Mouse (Mus musculus) lung, postnatal 0 days (tissue): ENCODE results near the gene Hykk. TPM values are rescaled to one million over a fixed set of nuclear protein-coding genes. Genes with fewer than 3 reads are reported as not detected.
"Not testable (repeated sequence)": the region's sequence is repeated elsewhere in the genome, so short reads cannot be mapped to it uniquely, and the experiment has no call there.

ENCODE experiments used
- ATAC-seq: fragments of 200-750 bp; cut with Nextera tagmentation; 2 replicates; pipeline ENCODE4 v1.8.0; 2017; ENCODE audit warnings: moderate library complexity
- DNase-seq: peaks from one replicate; pipeline ENCODE4 v3.0.0-alpha.2; 2016; ENCODE audit warnings: low spot score
- H3K27ac ChIP-seq: fragments of 300-500 bp; sonication (generic); 2 replicates; pipeline ENCODE4 v1.5.1; 2014; ENCODE audit warnings: antibody characterized with exemption, mild to moderate bottlenecking, low read length, mixed read lengths
- H3K27me3 ChIP-seq: fragments of 300-500 bp; sonication (generic); replicated peaks from 2 replicates; pipeline ENCODE4 v1.6.1; 2014; ENCODE audit warnings: low read length, mixed read lengths; ENCODE audit not compliant: insufficient read depth
- H3K36me3 ChIP-seq: fragments of 300-500 bp; sonication (generic); 2 replicates; pipeline ENCODE4 v1.6.1; 2014; ENCODE audit warnings: low read length, mixed read lengths; ENCODE audit not compliant: insufficient read depth
- H3K4me1 ChIP-seq: fragments of 300-500 bp; sonication (generic); 2 replicates; pipeline ENCODE4 v1.6.1; 2014; ENCODE audit warnings: antibody characterized with exemption, low read depth, low read length, mixed read lengths; ENCODE audit not compliant: insufficient read depth
- H3K4me2 ChIP-seq: fragments of 300-500 bp; sonication (generic); replicated peaks from 2 replicates; pipeline ENCODE4 v1.6.1; 2014; ENCODE audit warnings: low read depth, mild to moderate bottlenecking, low read length, moderate library complexity, mixed read lengths
- H3K4me3 ChIP-seq: fragments of 300-500 bp; sonication (generic); 2 replicates; pipeline ENCODE4 v1.5.1; 2014; ENCODE audit warnings: low read depth, low read length
- H3K9ac ChIP-seq: fragments of 300-500 bp; sonication (generic); replicated peaks from 2 replicates; pipeline ENCODE4 v1.6.1; 2014; ENCODE audit warnings: low read depth, mild to moderate bottlenecking
- H3K9me3 ChIP-seq: fragments of 300-500 bp; sonication (generic); 2 replicates; pipeline ENCODE4 v1.6.1; 2016; ENCODE audit warnings: low read length, mixed read lengths
- CTCF ChIP-seq: IDR thresholded peaks from 2 replicates; pipeline ENCODE4 v1.5.1; 2016; ENCODE audit warnings: antibody characterized with exemption, mild to moderate bottlenecking
- EP300 ChIP-seq: IDR thresholded peaks from 2 replicates; pipeline ENCODE4 v1.6.1; 2016; ENCODE audit warnings: antibody characterized with exemption, mild to moderate bottlenecking, control low read depth
- WGBS: fragments of 180-500 bp; shearing (Covaris S2); extraction: QIAGEN DNeasy Blood & Tissue Kit; methylation state at CpG from one replicate; pipeline ENCODE4 v1.1.7; 2014; 5-methylcytosine and 5-hydroxymethylcytosine counted together
- polyA plus RNA-seq: library from polyadenylated mRNA; unstranded; fragments of >200 nt; fragmentation: Nextera tagmentation; extraction: Ambion mirVana; gene quantifications from 2 replicates; pipeline ENCODE4 v1.2.1, GENCODE M21; 2015

The Hykk gene
- polyA plus RNA-seq, 1 experiment from 2014 or later, result 3.1 TPM

GRCm38 (mm10) chr9:54942071-54942470, 25.0 kb downstream of the Hykk start:
- Histone ChIP-seq H3K9ac (no peak overlapping the region), H3K36me3 (no peaks in the 10 kb centered on the region), H3K4me1 (no peaks in the 10 kb centered on the region), H3K4me3 (no peak overlapping the region), H3K27ac (no peak overlapping the region), H3K4me2 (no peak overlapping the region), H3K27me3 (no peaks in the 10 kb centered on the region), H3K9me3 (no peaks in the 10 kb centered on the region)
- DNase-seq (no peak), ATAC-seq (no peak)
- TF ChIP-seq EP300, result no peak
- TF ChIP-seq CTCF, result no peak
- 84% methylated on average over 4 of the region's 4 CpGs for WGBS

- Histone ChIP-seq H3K4me1 (no peaks in the 10 kb centered on the region), H3K4me3 (no peak overlapping the region), H3K27me3 (no peaks in the 10 kb centered on the region), H3K36me3 (no peaks in the 10 kb centered on the region), H3K9ac (no peak overlapping the region), H3K9me3 (no peaks in the 10 kb centered on the region), H3K27ac (no peak overlapping the region), H3K4me2 (no peak overlapping the region)
- ATAC-seq, result no peak
- TF ChIP-seq EP300, result no peak
- no peak for TF ChIP-seq CTCF
- no peak for DNase-seq
- WGBS, result 66% methylated on average over 2 of the region's 2 CpGs
These were observed 27.4 kb downstream of the Hykk start for GRCm38 (mm10) chr9:54944467-54944866.

- Histone ChIP-seq H3K9ac (no peak overlapping the region), H3K27ac (no peak overlapping the region), H3K4me2 (no peak overlapping the region), H3K4me3 (no peak overlapping the region), H3K4me1 (peaks cover 1% of the 10 kb centered on the region; the same call in 1 of the 2 replicates), H3K36me3 (no peaks in the 10 kb centered on the region), H3K27me3 (no peaks in the 10 kb centered on the region), H3K9me3 (no peaks in the 10 kb centered on the region)
- WGBS, result 72% methylated on average over 16 of the region's 16 CpGs
- ATAC-seq (no peak), DNase-seq (no peak)
- no peak for TF ChIP-seq CTCF
- TF ChIP-seq EP300, result no peak
These were observed 29.2 kb downstream of the Hykk start for GRCm38 (mm10) chr9:54946256-54946655.

- Histone ChIP-seq H3K9me3 (no peaks in the 10 kb centered on the region), H3K4me1 (peaks cover 7% of the 10 kb centered on the region; the same call in 1 of the 2 replicates), H3K4me3 (no peak overlapping the region), H3K27ac (no peak overlapping the region), H3K27me3 (no peaks in the 10 kb centered on the region), H3K9ac (no peak overlapping the region), H3K36me3 (0 out of 2 replicates have a peak, but pooled peaks cover under 1% of the 10 kb centered on the region), H3K4me2 (no peak overlapping the region)
- DNase-seq (no peak), ATAC-seq (no peak)
- no peak for TF ChIP-seq EP300
- no peak for TF ChIP-seq CTCF
These were observed 32.4 kb downstream of the Hykk start for GRCm38 (mm10) chr9:54949465-54949864.

GRCm38 (mm10) chr9:54950162-54950561, 33.1 kb downstream of the Hykk start:
- DNase-seq, H3K27me3 ChIP-seq, ATAC-seq, H3K36me3 ChIP-seq, H3K4me1 ChIP-seq, H3K9me3 ChIP-seq: not testable (repeated sequence)
- peak overlapping the region; percentile 58; the same call in 1 of the 2 replicates for H3K27ac ChIP-seq
- H3K9ac ChIP-seq, result peak overlapping the region; percentile 19; the same call in 1 of the 2 replicates
- H3K4me2 ChIP-seq, result peak overlapping the region; percentile 74
- WGBS, result 52% methylated on average over 8 of the region's 8 CpGs
- H3K4me3 ChIP-seq, result peak overlapping the region; percentile 90

- H3K9me3 ChIP-seq, result no peaks in the 10 kb centered on the region
- 2% methylated on average over 49 of the region's 65 CpGs for WGBS
- peak within 1 kb of the TSS; percentile 75 for H3K9ac ChIP-seq
- H3K27ac ChIP-seq, result peak within 1 kb of the TSS; percentile 85
- H3K4me2 ChIP-seq, result peak within 1 kb of the TSS; percentile 74
- TF ChIP-seq EP300 (no peak), CTCF (no peak)
- no peaks in the 10 kb centered on the region for H3K27me3 ChIP-seq
- peak; percentile 97 for DNase-seq
- H3K4me3 ChIP-seq, result peak within 1 kb of the TSS; percentile 90
- H3K4me1 ChIP-seq, result peaks cover 7% of the 10 kb centered on the region; the same call in 1 of the 2 replicates
- H3K36me3 ChIP-seq, result peaks cover 12% of the 10 kb centered on the region; the same call in 1 of the 2 replicates
- ATAC-seq, result peak; percentile 100
These were observed 33.7 kb downstream of the Hykk start, which contains the start of the genes Psma4 and AY074887 for GRCm38 (mm10) chr9:54950575-54951321. Gene Psma4, plus strand, starts transcription at chr9:54950790. Gene AY074887, minus strand, starts transcription at chr9:54950998.
